Mouse (Mus musculus): ENCODE data around the gene Gm813. TPM values are rescaled to one million over a fixed set of nuclear protein-coding genes. Genes with fewer than 3 reads are reported as not detected.

Gm813 gene
- total RNA-seq, 2 experiments from 2014 or later = not detected

GRCm38 (mm10) chr16:58604680-58605079 lies 12.1 kb downstream of the Gm813 start:
- no peak for DNase-seq

DNA sequence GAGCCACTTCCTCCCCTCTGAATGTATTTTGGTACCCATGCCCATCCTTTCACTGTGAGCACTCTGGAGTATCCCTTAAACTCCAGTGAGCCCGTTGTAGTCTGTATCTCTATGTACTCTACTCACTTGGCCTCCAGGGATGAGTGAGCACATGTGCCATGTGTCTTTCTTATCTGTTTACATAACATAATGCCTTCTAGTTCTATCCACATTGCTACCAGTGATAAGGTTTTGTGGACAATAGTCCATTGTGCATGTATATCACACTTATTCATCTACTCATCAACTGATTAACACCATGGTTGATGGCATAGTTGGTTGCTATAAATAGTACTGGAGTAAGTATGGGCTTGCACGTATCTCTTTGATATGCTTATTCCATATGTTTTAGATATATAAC lies 12.9 kb downstream of the Gm813 start:
- DNase-seq = no peak

- peak; percentile 10 for DNase-seq
Measured at GRCm38 (mm10) chr16:58600846-58601245, 15.9 kb downstream of the Gm813 start.

DNA sequence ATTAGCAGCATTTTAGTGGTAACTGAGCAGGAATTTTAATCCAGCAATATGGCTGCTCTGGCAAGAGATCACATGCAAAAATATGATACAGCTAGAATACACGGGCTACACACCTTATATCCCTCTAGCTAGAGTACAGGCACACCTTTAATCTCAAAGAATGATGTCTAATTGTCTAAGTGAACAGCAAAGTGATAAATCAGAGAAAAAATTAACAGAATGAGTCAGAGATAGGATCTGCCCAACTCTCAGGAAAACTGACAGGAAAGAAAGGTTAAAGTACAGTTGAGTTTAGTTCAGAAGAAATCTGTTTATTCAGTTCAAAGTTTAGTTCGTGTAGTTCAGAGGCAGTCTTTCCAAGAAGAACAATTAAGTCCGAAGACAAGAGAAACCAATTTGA lies 25.5 kb downstream of the Gm813 start:
- no peak for DNase-seq

GRCm38 (mm10) chr16:58589444-58589843 lies 27.3 kb downstream of the Gm813 start:
- DNase-seq = no peak

- DNase-seq = no peak
Measured at GRCm38 (mm10) chr16:58573949-58574722, 42.6 kb downstream of the Gm813 start.

- DNase-seq = no peak
Measured at GRCm38 (mm10) chr16:58570694-58571264, 46.0 kb downstream of the Gm813 start.

Other genes starting within 250 kb of the Gm813 start
- gene Dcbld2, start 208.5 kb downstream of the Gm813 start, total RNA-seq (2021) = 10 to 100 TPM; 10.5 to 14.7 TPM
- gene St3gal6, start 92.7 kb downstream of the Gm813 start, total RNA-seq (2021) = 10 to 100 TPM; 37.3 to 40.5 TPM
- not detected for gene E330017A01Rik, start 21.8 kb upstream of the Gm813 start, total RNA-seq (2021)
- 10 to 100 TPM; 12.0 to 12.4 TPM for gene Cpox, start 53.3 kb upstream of the Gm813 start, total RNA-seq (2021)
- not detected for gene Gpr15, start 102.1 kb upstream of the Gm813 start, total RNA-seq (2021)
- gene Cldnd1, start 110.9 kb upstream of the Gm813 start, total RNA-seq (2021) = 10 to 100 TPM; 54.6 to 68.2 TPM
- gene Olfr172, start 146.2 kb upstream of the Gm813 start, total RNA-seq (2021) = not detected
- not detected for gene Olfr173, start 183.3 kb upstream of the Gm813 start, total RNA-seq (2021)
- not detected for gene Olfr175-ps1, start 209.8 kb upstream of the Gm813 start, total RNA-seq (2021)